Mouse (Mus musculus) neutrophil, adult 5-6 weeks (primary cell): Measurements from ENCODE around the gene Tedc1. TPM values are rescaled to one million over a fixed set of nuclear protein-coding genes. Genes with fewer than 3 reads are reported as not detected.
A peak's percentile ranks its signal among the peaks of the same experiment; 100 is the strongest.

Experiments used
- ATAC-seq: fragments of 151-379, 151-347 bp; 2 replicates; pipeline ENCODE4 v1.8.0; 2017; ENCODE audit warnings: mild to moderate bottlenecking, moderate TSS enrichment; ENCODE audit not compliant: insufficient number of reproducible peaks, poor library complexity, low FRiP score, severe bottlenecking; ENCODE audit errors: extremely low read depth
- total RNA-seq: library from RNA; stranded (forward); fragments of 200-1000 nt; gene quantifications from 2 replicates; pipeline ENCODE4 v1.2.3, GENCODE M21; 2017

The Tedc1 gene
- total RNA-seq: 3.8 and 7.9 TPM in 2 replicates

DNA sequence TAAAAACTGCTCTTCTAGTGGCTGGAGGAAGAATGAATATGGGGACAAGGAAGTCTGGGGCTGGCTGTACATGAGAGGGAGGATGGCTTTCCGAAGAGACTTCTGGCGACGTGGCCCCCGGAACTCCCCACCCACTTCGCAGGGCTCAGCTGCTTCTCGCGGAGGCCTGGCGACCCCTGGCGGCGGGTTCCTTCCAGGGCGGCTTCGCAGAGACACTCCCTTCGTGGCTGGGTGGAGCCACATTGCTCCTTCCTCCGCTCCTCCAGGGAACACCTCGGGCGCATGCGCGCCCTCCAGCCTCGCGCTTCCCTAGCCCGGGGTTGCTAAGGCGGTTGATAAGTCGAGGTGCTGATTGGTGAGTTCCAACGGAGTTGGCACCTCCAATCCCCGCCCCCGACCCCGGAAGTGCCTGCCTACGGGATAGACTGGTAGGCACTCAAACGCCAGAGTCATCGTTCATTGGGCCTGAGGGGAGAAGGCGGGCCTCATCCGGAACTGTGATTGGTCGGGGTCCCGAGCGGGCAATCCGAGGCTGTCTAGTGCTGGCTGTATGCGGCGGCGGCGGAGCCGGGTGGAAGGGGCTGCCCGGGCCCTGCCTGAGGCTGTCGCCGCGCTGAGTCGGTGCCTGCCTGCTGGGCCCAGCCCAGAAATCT lies at the start of gene Tedc1:
Tedc1 (plus strand) TSS at position 535 of the 653 bp plus-strand sequence.
- peak; percentile 86 for ATAC-seq

DNA sequence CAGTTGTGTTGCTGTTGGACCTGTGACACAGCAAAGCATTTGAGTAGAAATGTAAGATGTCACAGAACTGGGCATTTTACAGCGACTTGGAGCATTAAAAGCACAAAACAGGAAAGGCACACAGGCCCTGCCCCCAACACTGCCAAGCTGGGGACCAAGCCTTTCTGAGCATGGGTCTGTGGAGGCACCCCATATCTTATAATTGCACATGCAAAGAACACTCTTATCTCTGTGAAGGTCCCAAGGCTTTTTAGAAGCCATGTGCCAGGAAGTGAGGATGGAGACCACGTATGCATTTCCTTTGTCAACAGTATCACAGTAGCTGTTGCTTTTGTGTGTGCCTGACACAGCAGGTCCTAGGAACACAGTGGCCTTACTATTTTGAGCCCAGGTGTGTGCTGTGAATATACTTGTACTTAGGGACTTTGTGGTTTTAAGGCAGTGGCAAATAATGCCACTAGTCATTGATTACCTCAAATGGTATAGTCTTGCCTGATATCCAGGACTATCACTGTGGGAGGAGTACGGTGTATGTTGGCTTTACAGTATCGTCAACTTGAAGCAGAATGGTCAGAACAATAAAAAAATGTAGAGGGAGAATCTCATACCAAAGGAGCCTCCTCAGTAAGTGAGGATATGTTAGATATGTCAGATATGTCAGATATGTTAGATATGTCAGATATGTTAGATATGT lies 48.6 kb upstream of the Tedc1 start:
- no peak for ATAC-seq

DNA sequence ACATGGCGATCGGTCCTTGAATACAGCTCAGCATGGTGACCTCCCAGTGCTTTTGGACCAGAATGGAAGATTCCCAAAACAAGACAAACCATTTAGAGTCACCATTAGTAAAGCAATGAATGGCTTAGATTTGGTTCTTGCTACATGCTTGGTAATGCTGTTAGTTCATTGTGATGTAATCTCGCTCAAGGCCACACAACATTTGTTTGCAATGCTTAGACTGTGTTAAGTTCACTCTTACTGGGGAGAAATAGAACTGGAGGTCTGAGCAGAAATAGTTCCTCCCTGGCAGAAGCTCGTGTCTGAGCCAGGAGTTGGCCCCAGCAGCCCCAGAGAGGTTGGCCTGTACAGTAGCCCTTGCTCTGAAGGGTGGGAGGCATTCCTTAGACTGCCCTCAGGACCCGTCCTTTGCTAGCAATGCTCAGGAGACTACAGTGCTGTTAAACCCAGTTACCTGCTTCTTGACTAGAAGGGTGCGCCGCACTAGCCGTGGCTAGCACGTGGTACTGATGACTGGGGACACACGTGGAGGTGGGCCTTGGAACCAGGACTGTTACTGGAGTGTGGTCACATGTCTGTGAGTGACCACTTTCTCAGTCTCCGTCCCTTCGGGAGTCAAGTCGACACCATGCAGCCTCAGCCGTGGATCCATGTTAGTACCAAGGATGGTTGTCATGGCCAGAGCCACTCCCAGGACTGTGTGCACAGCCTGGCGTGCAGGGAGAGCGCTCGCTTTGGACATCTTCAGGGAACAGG lies 47.5 kb upstream of the Tedc1 start:
- no peak for ATAC-seq

DNA sequence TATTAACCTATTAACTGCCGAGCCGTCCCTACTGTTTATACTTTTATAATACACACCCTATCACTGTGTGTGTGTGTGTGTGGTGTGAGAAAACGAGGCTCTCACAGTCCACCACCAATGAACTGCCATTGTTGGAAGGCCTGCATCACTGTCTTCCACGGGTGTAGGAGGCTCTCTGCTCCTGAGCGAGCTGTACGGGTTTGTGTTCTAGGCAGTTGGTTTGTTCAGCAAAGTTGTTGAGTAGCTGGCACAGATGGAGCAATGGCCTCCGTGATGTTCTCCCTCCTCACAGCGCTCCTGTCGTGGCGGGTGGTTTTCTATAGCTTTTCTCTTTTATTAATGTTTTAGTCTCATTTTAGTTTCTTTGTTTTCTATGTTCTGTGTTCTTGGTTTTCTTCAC lies 46.4 kb upstream of the Tedc1 start:
- ATAC-seq: no peak

DNA sequence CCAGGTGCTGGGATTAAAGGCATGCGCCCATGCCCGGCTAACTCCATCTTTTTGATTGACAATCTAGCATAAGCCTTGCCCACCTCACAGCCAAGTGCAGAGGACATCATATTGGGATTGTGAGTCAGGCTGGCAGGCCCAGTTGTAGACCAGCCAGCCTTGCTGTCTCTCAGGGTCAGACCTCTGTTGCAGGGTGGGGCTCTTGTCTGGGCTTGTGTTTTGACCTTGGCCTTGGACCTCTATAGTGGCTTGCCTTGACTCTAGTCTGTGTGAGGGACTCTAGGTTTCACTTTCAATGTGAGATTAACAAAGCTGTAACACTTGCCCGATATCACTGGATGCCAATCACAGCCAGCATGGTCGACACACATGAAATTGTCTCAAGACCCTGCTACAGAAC lies 42.1 kb upstream of the Tedc1 start:
- ATAC-seq: no peak

DNA sequence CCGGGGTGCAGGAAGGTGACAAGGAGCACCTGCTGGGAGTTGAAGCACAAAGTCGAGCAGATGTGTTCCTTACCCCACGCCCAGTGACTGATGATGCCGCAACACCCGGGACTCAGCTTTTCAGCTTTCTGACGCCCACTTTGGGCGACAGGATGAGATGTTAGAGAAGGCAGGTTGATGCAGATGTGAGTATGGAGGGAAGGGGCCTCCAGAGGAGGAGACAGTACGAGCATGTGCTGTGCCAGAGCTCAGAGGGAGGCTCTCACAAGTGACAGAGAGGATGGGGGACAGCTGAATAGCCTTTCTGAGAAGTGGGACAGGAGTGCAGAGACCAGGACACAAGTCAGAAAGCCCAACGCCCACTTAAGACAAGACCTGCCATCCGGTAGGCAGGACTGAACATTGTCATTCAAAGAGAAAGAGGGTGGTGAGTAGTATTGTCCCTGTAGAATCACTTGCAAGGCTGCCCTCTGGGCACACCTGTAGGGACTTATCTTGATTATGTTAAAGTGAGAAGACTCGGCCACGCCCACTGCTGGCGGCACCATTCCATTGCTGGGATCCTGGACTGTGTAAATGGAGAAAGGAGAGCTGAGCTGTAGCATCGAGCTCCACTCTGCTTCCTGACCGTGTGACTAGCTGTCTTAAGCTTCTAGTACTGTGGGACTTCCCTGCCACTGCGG lies 41.2 kb upstream of the Tedc1 start:
- no peak for ATAC-seq

DNA sequence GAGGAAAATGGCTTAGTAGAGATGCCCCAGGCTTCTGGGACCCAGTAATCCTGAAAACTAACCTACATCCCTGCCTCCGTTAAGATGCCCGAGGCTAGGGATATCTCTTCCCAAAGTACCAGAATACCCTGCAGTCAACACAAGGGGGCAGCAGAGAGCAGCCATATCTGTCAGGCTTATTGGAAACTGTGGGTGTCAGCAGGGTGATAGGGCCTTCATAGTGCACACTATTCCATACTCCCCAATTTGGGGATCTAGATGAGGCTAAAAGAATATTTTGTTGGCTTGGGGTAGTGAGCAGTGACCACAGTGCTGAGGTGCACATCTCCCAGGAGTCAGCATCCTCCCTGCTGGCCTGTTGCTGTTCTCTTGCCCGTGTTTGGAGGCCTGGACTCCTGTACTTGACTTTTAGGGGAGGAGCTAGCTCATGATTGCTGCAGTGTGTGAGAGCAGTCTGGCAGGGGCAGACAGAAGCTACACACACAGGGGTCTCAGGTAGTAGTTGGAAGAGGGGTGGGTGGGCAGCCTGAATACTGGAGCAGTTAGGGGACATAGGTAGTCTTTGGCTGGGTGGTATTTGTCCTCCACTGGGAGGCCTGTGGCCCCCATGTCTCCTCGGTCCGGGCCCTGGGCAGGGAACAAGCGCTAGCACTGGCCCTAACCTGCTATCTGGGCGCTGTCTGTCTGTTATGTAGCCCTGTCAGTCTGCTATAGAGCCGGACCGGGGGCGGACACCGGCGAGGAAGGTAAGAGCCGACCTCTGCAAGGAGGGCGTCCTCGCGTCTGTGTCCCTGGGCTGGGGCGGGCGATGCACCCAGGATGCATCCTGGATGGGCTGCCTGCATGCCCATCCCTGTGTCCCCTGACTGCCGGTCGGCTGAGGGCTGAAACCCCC lies 36.5 kb upstream of the Tedc1 start:
- peak; percentile 74 for ATAC-seq

DNA sequence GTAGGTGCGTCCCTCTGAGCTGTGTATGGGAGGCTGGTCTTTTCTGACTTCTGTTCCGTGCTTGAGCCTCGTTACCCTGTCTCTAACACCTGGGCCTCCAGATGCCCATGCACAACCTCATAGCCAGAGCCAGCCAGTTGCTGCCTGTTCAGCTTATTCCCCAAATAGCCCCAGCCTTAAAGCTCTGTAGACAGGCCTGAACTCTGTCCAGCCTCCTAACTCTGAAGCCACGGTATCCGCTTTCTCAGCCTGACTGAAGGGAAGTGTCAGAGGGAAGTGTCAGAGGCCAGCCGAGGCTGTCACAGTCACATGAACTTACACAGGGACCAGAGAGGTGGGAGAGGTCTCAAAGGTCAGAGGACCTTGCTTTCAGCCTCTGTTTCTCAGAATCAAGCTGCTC lies 31.5 kb upstream of the Tedc1 start:
- ATAC-seq: no peak

DNA sequence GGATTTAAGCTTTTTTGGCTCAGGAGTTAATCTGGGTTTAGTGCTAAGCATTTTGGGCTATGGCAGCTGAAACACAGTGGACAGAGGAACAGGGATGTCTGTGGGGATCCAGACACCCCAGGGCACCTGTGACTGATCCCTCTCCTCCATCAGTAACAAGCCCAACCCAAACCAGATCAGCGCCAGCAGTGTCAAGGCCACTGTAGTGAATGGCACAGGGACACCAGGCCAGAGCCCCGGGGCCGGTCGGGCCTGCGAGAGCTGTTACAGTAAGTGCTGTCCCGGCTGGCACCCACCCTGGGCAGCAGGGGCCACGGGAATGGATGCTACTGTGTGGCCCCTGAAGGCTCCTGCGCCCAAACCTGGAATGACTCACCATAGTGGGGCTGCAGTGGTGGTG lies 25.5 kb upstream of the Tedc1 start:
- no peak for ATAC-seq

DNA sequence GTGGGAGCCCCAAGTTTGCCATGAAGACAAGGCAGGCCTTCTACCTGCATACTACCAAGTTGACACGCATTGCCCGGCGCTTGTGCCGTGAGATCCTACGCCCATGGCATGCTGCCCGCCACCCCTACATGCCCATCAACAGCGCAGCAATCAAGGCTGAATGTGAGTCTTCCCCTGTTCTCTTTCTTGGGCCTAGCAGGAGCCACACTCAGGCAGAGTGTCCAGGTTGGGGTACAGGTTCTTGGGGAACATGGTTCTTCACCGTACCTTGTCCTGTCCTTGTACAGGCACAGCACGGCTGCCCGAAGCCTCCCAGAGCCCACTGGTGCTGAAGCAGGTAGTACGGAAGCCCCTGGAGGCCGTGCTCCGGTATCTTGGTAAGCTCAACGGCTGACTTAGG lies 24.6 kb upstream of the Tedc1 start:
- no peak for ATAC-seq

DNA sequence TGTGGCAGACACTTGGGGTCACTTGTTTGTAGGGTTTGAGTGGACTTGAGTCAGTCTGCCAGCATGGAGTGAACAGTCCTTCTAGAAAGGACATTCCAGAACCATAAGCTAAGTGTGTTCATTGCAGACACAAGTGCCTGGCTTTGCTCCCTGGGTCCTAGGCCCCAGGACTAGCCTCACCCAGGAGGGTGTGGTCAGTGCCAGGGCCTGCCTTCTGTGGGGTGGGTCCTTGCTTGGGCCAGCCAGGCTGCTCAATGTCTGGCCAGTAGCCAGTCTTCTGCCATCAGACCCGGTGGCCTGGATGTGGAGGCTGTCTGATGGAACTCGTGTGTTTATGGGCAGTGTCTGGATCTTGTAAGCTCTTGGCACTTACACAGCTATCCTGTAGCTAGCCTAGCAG lies 23.7 kb upstream of the Tedc1 start:
- ATAC-seq: no peak

DNA sequence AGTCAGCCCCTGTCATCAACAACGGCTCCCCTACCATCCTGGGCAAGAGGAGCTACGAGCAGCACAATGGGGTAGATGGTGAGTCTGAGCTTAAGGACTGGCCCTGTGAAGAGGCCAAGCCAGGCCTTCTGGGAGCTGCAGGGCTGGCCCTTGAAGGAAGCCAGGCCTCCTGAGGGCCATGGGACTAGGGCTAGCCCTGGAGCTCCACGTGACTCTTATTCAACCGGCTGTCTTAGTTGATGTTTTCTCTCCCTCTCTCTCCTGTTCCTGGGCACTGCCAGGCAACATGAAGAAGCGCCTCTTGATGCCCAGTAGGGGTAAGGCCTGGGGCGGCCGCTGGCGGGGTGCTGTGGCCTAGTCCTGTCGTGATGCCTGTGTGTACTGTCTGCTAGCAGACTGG lies 23.0 kb upstream of the Tedc1 start:
- no peak for ATAC-seq

DNA sequence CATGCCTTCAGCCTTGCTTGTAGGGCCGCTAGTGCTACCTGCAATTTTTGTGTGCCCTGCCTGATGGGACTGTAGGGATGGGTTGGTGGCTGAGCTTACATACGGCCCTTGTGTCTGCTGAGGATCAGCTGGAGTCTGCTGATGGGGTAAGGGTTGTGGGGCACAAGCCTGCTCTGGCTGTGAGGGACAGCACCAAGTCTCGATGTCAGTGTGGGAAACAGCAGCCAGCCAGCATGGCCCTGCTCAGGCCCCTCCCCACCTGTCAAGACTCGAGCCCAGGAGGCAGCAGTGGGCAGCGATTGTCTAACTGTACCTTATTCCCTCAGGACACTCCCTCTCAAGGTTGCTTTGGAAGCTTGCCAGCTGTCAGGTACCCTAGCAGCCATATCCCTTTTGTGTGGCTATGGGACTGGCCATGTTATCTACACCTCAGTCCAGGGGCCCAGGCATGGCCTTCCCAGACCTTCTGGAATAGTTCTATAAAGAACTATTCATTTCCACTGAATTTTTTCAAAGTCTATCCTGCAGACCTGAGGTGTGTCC lies 22.3 kb upstream of the Tedc1 start:
- ATAC-seq: no peak

DNA sequence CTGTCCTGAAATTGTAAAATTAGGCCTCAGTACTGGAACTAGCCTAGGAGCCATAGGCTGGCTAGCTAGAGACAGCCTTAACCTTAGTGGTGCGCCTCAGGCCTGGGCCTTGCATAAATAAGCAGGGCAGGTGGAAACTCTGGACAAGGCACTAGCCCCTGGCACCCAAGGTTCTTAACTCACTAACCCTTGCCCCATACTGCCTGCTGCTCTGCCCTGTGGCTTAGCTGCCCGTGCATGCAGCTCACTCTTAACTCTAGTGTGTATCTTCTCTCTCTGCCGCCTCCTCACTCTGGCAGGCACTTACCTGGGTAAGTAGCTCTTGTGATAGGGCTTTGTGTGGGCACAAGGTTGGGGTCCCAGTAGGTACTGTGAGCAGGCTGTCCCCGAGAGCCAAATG lies 21.7 kb upstream of the Tedc1 start:
- ATAC-seq: no peak

DNA sequence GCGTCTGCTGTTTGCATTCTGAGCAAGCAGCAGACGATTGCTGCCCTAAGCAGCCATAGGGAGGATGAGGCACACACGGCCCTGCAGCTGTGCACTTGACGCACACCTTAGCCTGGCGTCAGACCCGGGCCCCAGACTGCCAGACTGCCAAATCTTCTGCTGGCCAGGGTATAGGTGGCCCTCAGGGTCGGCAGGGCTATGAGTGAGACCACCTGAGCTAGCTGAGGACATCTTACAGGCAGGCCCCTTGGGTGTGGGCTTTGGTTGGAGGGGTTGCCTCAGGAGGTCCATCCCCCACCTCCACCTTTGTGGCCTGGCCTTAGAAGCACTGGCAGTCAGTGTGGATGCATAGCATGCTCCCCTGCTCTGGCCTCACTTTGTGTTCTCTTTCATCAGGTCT lies 20.8 kb upstream of the Tedc1 start:
- ATAC-seq: no peak

DNA sequence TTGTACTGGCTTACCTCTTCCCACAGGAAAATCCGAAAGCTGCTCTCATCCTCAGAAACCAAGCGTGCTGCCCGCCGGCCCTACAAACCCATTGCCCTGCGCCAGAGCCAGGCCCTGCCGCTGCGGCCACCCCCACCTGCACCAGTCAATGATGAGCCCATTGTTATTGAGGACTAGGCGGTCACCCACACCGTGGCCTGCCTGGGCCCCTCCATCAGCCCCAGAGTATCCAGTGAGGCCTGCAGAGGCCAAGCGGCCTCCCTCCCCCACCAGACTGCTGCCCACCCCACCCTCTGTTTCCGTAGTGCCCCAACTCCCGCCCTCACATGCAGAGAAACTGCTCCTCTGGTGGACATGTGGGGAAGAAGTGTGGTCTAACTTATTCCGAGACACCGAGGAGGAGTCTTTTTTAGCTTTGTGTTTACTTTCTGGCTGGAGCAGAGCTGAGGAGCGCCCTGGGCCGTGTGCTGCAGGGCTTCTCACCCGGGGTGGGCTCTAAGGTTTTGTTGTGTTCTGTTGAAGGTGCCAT lies 19.7 kb upstream of the Tedc1 start:
- ATAC-seq: no peak

DNA sequence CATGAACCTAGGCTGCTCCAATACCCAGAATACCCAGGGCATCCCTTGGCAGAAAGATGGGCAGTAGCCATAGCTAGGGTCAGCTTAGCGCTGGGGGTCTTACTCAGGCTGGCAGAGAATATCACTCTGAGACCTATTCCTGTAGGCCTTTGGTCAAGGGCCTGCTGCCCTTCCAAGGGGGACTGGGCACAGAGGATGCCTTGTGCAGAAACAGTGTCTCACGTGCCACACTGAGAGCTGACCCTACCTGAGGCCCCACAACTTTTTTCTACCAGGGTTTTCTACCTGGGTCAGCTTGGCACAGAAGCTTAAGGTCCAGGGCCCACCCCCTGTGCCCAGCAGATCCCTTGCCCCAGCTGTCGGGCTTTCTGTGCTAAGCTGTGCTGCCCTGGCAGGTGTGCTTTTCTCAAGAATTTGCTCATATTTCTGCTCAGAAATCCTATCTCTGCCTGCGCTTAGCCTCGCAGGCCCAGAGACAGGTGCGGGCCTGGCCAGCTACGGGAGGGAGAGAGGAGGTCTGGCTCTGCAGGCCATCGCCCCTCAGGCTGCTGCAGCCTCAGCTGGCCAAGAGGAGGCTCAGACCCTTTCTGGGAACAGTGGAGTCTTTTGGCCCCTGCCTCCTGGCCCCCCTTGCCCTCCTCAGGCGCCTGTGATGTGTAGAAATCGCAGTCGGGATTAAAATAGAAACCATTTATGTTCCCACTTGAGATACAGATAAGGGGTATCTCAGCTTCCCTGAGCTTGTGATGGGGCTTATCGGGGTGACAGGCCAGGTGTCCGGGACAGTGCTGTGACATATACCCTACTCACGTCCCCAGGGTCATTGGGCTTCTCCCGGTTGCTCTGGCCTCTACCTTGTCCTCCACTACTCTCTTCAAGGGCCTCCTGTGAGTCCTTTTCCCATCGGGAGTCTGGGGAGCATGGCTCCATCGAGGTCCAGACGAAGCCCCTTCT lies 18.7 kb upstream of the Tedc1 start:
- no peak for ATAC-seq
